Mouse (Mus musculus) neural tube, embryonic 14.5 days (tissue): ENCODE data around the gene Aim2. TPM values are rescaled to one million over a fixed set of nuclear protein-coding genes. Genes with fewer than 3 reads are reported as not detected.

ENCODE experiments used
- polyA plus RNA-seq: library from polyadenylated mRNA; unstranded; fragments of >200 nt; fragmentation: Nextera tagmentation; extraction: Ambion mirVana; gene quantifications from 2 replicates; pipeline ENCODE4 v1.2.1, GENCODE M21; 2014

Gene Aim2
- polyA plus RNA-seq, 1 experiment from 2014 or later: 2.7 TPM

Other genes with a start within 250 kb of the Aim2 start
- gene Olfr1408, start 213.5 kb upstream of the Aim2 start, polyA plus RNA-seq: not detected in 2 replicates
- not detected in 2 replicates for gene Olfr1406, start 160.2 kb upstream of the Aim2 start, polyA plus RNA-seq
- gene Olfr218, start 153.1 kb upstream of the Aim2 start, polyA plus RNA-seq: not detected in 2 replicates
- not detected in 2 replicates for gene Olfr1404, start 138.5 kb upstream of the Aim2 start, polyA plus RNA-seq
- not detected in 2 replicates for gene Fcer1a, start 123.7 kb upstream of the Aim2 start, polyA plus RNA-seq
- not detected in 2 replicates for gene Olfr418, start 84.9 kb upstream of the Aim2 start, polyA plus RNA-seq
- gene Mptx2, start 73.1 kb upstream of the Aim2 start, polyA plus RNA-seq: not detected in 2 replicates
- gene Ackr1, start 17.1 kb upstream of the Aim2 start, polyA plus RNA-seq: 34.4 and 35.6 TPM in 2 replicates
- 151 and 174 TPM in 2 replicates for gene Cadm3, start 16.8 kb downstream of the Aim2 start, polyA plus RNA-seq
- gene Ifi206, start 140.2 kb downstream of the Aim2 start, polyA plus RNA-seq: not detected in 2 replicates
- not detected in 2 replicates for gene Ifi214, start 185.1 kb downstream of the Aim2 start, polyA plus RNA-seq
- not detected in 2 replicates for gene Ifi213, start 248.4 kb downstream of the Aim2 start, polyA plus RNA-seq